Mouse (Mus musculus) cerebellum, adult 2 months (tissue): Measurements from ENCODE around the gene Tbcb.

ENCODE experiments used
- CTCF ChIP-seq: fragments of 200-500 bp; IDR thresholded peaks from 2 replicates; pipeline ENCODE4 v1.5.1; 2011; ENCODE audit warnings: low read depth, mild to moderate bottlenecking, control low read depth, low read length, moderate library complexity, borderline replicate concordance; ENCODE audit not compliant: insufficient read depth
- POLR2A ChIP-seq: fragments of 200-500 bp; IDR thresholded peaks from 2 replicates; pipeline ENCODE4 v1.6.1; 2011; ENCODE audit warnings: low read length, control low read depth, borderline replicate concordance; ENCODE audit not compliant: insufficient read depth

DNA sequence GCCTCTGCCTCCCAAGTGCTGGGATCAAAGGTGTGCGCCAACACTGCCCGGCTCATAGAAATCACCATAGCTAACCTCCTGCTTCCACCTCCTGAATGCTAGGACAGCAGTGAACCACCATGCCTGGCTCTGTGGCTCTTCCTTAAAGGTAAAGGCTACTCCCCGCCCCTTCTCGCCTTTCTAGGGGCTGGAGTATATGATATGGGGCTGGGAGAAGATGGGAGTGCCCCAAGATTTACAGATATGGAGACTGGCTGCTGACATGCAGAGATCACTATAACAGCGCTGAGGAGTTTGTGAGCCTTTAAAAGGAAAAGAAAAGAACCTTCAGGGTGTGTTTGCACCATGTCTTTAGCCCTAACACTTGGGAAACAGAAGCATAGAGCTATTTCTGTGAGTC lies 9.9 kb downstream of the Tbcb start:
- TF ChIP-seq CTCF (no peak), POLR2A (no peak)
